Mouse (Mus musculus) c-Kit-negative CD71-positive TER-119-positive erythroid progenitor cells, embryonic 14.5 days (primary cell): ENCODE measurements around the gene Tmem11.

ENCODE experiments used
- DNase-seq: peaks from one replicate; pipeline ENCODE4 v3.0.0-alpha.2; 2013; ENCODE audit warnings: low read depth, low spot score

Tmem11 gene

DNA sequence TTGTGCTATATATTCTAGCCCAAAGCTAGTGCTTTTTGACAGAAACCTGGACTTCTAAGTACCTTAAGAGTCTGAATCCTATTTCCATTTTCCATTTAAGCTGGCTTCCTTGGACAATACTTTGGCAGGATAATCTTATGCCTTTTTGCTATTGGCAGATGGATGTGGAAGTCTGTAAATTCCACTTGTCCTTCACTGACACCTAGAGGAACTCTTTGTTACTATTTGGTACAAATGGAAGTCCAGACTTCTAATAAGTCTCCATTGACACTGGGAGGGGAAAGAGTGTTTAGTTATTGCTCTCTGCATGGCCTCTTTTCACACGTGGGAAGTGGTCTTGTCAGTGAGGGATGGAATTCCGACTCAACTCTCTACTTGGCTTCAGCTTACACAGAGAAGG, 50.2 kb downstream of the Tmem11 start:
- no peak for DNase-seq

DNA sequence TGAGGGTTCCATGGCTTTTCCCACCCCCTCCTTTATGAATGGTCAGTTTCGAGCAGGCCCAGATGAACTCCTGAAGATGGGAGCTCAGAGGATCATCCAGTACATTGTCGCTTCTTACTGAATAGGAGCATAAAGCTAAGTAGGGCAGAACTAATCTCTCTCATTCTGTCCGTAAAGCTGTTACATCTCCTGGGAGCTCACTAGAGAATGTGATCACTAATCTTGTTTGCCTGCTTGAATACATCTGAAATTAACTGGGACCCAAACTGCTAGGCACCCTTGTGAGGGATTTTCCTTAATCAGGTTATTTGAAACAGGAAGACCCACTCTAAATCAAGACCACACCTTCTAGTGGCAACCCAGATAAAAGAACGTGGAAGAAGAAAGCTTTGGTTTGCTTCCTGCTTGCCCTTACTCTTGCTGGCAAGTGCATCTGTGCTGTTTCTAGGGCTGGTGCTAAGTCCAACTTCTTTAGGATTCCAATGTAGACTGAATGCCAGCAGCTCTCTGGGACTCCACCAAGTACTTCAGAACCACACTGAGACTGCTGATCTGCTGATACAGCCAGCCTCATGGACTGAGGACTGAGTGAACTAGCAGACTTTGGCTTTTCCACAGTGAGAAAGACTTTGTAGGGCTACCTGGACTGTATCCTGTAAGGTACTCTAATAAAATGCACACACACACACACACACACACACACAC, 51.7 kb downstream of the Tmem11 start:
- DNase-seq, result no peak

DNA sequence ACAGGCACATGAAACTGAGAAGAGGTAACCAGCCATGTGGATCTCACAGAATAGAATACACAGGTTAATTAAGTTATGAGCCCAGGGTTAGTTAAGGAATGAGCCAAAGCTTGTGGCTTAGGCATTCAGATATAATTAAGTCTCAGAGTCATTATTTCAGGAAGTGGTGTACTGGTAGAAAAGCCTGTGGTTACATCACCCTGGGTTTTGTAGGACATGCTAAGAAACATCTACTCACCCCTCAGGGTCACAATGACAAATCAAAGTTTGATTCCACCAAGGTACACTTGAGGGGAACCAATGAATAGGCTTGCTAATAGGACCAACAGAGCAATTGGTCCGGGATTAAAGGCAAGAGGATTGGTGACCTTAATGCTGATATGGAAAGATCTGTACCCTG, 52.4 kb downstream of the Tmem11 start:
- DNase-seq, result no peak

DNA sequence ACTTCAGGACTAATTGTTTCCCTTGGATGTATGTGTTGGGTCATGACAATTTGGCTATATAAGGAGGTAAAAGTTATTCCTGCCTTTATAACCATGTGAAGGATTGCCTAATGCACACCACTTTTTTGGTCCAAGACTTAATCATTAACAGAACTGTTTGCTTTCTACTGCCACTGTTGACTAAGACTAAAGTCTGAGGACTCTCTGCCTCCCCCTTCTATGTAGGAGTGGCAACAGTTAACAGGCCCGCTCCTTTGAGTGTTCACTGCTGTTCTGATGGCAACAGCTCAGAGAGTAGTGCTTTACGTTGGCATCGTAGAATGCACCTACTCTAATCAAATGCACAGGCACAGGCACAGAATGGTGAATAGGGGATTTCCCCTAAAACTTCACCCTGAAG, 53.9 kb downstream of the Tmem11 start:
- no peak for DNase-seq

DNA sequence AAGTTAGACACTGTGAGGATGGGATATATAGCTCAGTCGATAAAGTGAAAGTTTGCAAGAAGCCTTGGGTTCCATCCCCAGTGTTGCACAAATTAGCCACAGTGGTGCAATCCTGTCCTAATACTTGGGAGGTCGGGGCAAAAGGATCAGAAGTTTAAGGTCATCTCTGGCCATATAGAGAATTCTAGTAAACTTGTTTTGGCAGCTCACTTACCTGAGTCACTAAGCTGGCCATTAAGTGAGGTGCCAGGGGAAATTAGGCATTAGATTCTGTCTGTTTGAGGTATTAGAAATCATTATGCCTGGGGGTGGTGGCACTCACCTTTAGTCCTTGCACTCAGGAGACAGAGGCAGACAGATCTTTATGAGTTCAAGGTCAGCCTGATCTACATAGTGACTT, 55.3 kb downstream of the Tmem11 start:
- no peak for DNase-seq

DNA sequence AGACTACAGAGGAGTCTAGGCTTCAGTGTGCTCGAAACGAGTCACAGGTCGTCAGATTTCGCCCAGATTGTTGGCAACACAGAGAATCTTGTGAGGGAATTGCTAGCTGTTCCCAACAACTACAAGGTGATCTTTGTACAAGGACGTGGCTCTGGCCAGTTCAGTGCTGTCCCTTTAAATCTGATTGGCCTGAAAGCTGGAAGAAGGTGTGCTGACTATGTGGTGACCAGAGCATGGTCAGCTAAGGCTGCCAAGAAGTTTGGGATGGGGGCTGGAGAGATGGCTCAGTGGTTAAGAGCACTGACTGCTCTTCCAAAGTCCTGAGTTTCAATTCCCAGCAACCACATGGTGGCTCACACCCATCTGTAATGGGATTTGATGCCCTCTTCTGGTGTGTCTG, 62.7 kb downstream of the Tmem11 start:
- DNase-seq, result no peak
